Comparison of ENCODE assay signal across 8 mouse cellular contexts in genomic region chr2:165879403-165880178, GRCm38 (mm10). TPM values are rescaled to one million over a fixed set of nuclear protein-coding genes. Genes with fewer than 3 reads are reported as not detected.
DNase-seq lines count a peak whose midpoint lies in the region; ATAC-seq and TF ChIP-seq lines count a peak whose summit lies in the region.

No protein-coding gene starts in this region.

- no peak for ATAC-seq in embryonic facial prominence, embryonic 14.5 days (ENCODE audit: low read depth)
- no peak for ATAC-seq in inflammation-experienced regulatory T-cells, adult 6 months

- peak; percentile 91 for DNase-seq in heart, adult 11 months
- DNase-seq in heart, adult 8-10 months (ENCODE audit: low spot score): no peak
- no peak for DNase-seq in ES-E14 (ENCODE audit: low read depth, low spot score)
- DNase-seq in embryonic facial prominence, embryonic 14.5 days (ENCODE audit: low spot score): no peak
- peak; percentile 42 for DNase-seq in limb, embryonic 10.5 days (ENCODE audit: low spot score)
- peak; percentile 47 for DNase-seq in right cerebral cortex, postnatal 4 days
- no peak for DNase-seq in layer of hippocampus, adult 11-12 months (ENCODE audit: low spot score)

- H3K27ac ChIP-seq in ES-E14 (ENCODE audit: insufficient read depth, low read depth, low read length, poor library complexity, severe bottlenecking): peak overlapping the region; percentile 88; the same call in 1 of the 2 replicates
- peak overlapping the region; percentile 99 for H3K27ac ChIP-seq in embryonic facial prominence, embryonic 14.5 days (replicated peaks; ENCODE audit: low read depth, low read length)
- peak overlapping the region; percentile 98 for H3K27ac ChIP-seq in limb, embryonic 10.5 days

- in situ Hi-C loops in ES-E14 (cut with MboI; ENCODE audit: low sequenced_read_pairs in 2 of 2, unreplicated experiment in 2 of 2): no loop called here

- H3K27me3 ChIP-seq in embryonic facial prominence, embryonic 14.5 days (replicated peaks; ENCODE audit: control insufficient read depth, insufficient read depth, low read length): no peaks in the 10 kb centered on the region
- no peaks in the 10 kb centered on the region for H3K27me3 ChIP-seq in limb, embryonic 10.5 days (ENCODE audit: low read depth, poor library complexity, severe bottlenecking)

- peaks cover 38 to 48% of the 10 kb centered on the region in 2 experiments for H3K4me1 ChIP-seq in ES-E14 (ENCODE audit: control insufficient read depth in 2 of 2, insufficient read depth in 2 of 2, low read length in 2 of 2, poor library complexity in 1 of 2)
- peaks cover 96% of the 10 kb centered on the region for H3K4me1 ChIP-seq in embryonic facial prominence, embryonic 14.5 days (ENCODE audit: control insufficient read depth, insufficient read depth, low read length)
- peaks cover 100% of the 10 kb centered on the region for H3K4me1 ChIP-seq in limb, embryonic 10.5 days

- peak overlapping the region; percentile 62 for H3K4me2 ChIP-seq in embryonic facial prominence, embryonic 14.5 days (ENCODE audit: low read depth, low read length)

- peak overlapping the region; percentile 70; the same call in 1 of the 2 replicates for H3K9ac ChIP-seq in ES-E14 (ENCODE audit: insufficient read depth, low read depth, low read length, poor library complexity, severe bottlenecking)
- peak overlapping the region; percentile 63 for H3K9ac ChIP-seq in embryonic facial prominence, embryonic 14.5 days (ENCODE audit: low read depth, low read length)

- WGBS in embryonic facial prominence, embryonic 14.5 days: 12% methylated on average over 16 of the region's 16 CpGs
- WGBS in limb, embryonic 10.5 days: 12% methylated on average over 16 of the region's 16 CpGs

- H3K4me3 ChIP-seq in ES-E14 (ENCODE audit: insufficient read depth in 1 of 2, low read depth in 1 of 2, low read length in 2 of 2, poor library complexity in 1 of 2, severe bottlenecking in 1 of 2): peak overlapping the region; percentile 37 to 47; a peak in 3 of 4 replicates
- H3K4me3 ChIP-seq in embryonic facial prominence, embryonic 14.5 days (ENCODE audit: low read depth, low read length): peak overlapping the region; percentile 0
- H3K4me3 ChIP-seq in limb, embryonic 10.5 days: peak overlapping the region; percentile 45

- H3K36me3 ChIP-seq in ES-E14 (ENCODE audit: control insufficient read depth, insufficient read depth, low read length, poor library complexity, severe bottlenecking): peaks cover 13% of the 10 kb centered on the region
- peaks cover 8% of the 10 kb centered on the region; the same call in 1 of the 2 replicates for H3K36me3 ChIP-seq in embryonic facial prominence, embryonic 14.5 days (ENCODE audit: control insufficient read depth, insufficient read depth, low read length)
- peaks cover 18% of the 10 kb centered on the region for H3K36me3 ChIP-seq in limb, embryonic 10.5 days

- H3K9me3 ChIP-seq in ES-E14 (ENCODE audit: control insufficient read depth, insufficient read depth, low read depth, low read length): no peaks in the 10 kb centered on the region
- no peaks in the 10 kb centered on the region for H3K9me3 ChIP-seq in embryonic facial prominence, embryonic 14.5 days (ENCODE audit: control insufficient read depth, low read length)
- H3K9me3 ChIP-seq in limb, embryonic 10.5 days (replicated peaks): no peaks in the 10 kb centered on the region

TF ChIP-seq in ES-E14, 5 proteins besides CTCF, POLR2A, EP300 and RAD21:
- no peak for TF ChIP-seq CHD2 (IDR thresholded peaks at IDR 0.05; ENCODE audit: low read depth, low read length)
- TF ChIP-seq ZC3H11A (IDR thresholded peaks at IDR 0.05; ENCODE audit: borderline replicate concordance, low read depth, low read length): 0 out of 2 replicates have a peak, but pooled peaks have one; percentile 26
- TF ChIP-seq HCFC1 (IDR thresholded peaks at IDR 0.05; ENCODE audit: borderline replicate concordance, insufficient read depth, low read length): no peak
- no peak for TF ChIP-seq MAFK (IDR thresholded peaks at IDR 0.05; ENCODE audit: insufficient read depth, low read depth, low read length)
- TF ChIP-seq ZNF384 (IDR thresholded peaks at IDR 0.05; ENCODE audit: low read depth, low read length): no peak

RNA-seq across cellular contexts. Expression of gene Zmynd8, which starts 19.2 kb away (rescaled TPM):
- 10 to 100 TPM; 35.5 to 60.5 (median 45.4) TPM for total RNA-seq in heart, adult 8-10 months (2022)
- 49.7 and 60.5 TPM in 2 replicates for total RNA-seq in ES-E14 (2012; rRNA removed)
- 28.6 and 32.7 TPM in 2 replicates for polyA plus RNA-seq in embryonic facial prominence, embryonic 14.5 days (2014; fragmentation: Nextera tagmentation; extraction: Ambion mirVana)
- 59.3 and 59.5 TPM in 2 replicates for polyA plus RNA-seq in limb, embryonic 10.5 days (2016; fragmentation: Nextera tagmentation; extraction: Ambion mirVana)
- 10 to 100 TPM; 43.3 to 65.6 (median 61.9) TPM for polyA plus RNA-seq in inflammation-experienced regulatory T-cells, adult 6 months (2017; shearing (Covaris generic))

Comparison
In these comparisons a context has a peak if more than half of its experiments do, and no peak if none do; other contexts are left out.
1. DNase-seq: peak in heart, adult 11 months (single experiment), limb, embryonic 10.5 days (single experiment) and right cerebral cortex, postnatal 4 days (single experiment); none in heart, adult 8-10 months (single experiment), ES-E14 (single experiment), embryonic facial prominence, embryonic 14.5 days (single experiment) and layer of hippocampus, adult 11-12 months (single experiment).
2. Peak in every context shown above with its lines, with median percentiles within 50 percentile points of each other: H3K27ac ChIP-seq and H3K4me3 ChIP-seq.